Mouse (Mus musculus): ENCODE measurements around the gene Pmf1.
"Not testable (repeated sequence)": the region's sequence is repeated elsewhere in the genome, so short reads cannot be mapped to it uniquely, and the experiment has no call there.

Gene Pmf1

DNA sequence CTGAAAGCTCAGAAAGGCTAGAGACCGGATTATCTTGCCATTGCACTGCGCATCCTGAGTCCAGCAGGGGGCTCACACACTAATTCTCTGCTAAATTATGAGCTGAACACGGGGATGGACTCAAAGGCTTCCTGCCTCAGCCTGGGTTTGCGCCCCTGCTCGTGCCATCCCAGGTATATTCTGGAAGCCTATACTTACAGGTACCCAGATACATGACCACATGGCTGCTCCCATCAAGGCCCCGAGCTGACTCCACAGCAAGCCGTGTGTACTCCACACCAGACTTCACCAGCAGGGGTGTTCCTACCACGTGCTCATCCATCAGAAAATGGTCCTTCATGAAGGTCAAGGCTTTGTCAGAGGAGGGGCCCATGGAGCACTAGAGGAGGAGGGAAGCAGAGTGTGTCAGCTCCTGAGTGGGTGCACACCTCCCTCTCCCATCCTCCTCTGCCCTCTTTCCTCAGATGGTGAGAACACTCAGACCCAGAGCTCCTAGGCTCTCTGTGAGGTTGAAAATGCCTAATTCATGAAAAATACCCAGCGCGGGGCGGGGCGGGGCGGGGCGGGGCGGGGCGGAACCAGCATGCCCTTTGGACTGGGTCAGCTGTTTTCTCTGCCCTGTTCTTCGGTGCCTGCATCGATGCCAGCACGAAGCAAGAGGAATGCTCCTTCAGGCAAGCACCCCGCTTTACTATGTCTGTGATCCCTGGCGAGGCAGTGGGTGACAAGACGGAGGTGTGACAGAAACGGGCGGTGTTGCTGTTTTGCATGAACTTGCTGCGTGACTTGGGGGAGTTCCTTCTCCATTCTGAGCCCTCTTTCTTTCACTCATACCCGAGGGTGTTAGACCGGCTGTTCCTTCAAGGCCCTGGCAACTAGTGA lies 30.6 kb upstream of the Pmf1 start:
- CTCF ChIA-PET, result interaction anchor here (0.6 to 1.1 kb wide), 5 partner anchors 24 to 33 kb away, joined by 3 to 4 read pairs (median 3); partner anchors contain the start of gene Pmf1

DNA sequence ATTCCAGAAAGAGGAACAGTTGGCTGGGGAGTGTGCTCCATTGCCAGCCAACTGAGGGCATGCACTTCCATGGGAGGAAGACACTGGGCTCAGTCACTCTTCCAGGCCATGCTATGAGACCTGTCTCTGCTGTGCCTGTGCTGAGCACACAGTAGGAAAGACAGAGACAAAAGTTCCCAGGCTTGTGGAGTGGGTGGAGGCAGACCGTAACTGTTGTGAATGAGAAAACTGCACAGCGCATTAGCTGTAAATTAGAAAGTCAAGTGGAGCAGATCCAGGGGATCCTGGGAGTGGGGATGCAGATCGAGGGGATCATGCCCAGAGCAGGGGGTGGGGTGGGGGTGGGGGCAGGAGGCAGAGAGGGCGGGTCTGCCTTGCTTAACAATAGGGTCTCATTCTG lies 29.5 kb upstream of the Pmf1 start:
- CTCF ChIA-PET, result interaction anchor here (0.6 to 0.7 kb wide), 2 partner anchors 33 kb away, joined by 3 to 6 read pairs; no protein-coding TSS in a partner anchor

DNA sequence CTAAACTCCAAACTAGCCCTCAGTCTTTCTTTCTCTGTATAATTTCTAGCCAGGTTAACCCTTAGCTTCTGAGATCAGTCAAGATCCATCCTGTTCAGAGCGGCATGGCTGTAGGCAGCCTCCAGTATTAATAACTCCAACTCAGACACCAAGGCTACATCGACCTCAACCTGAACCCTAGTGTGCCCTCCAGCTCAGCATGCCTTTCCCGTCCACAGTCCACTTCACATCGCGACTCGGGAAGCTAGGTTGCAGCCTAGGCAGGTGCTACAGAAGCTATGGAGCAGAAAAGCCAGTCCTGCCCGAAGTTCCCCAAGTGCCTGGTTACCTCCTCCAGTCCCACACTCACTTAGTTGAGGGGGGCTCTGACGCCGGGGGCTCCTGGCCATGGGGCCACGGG lies 27.3 kb upstream of the Pmf1 start:
- CTCF ChIA-PET, result interaction anchor here (1.3 to 1.6 kb wide), 2 partner anchors 30 to 32 kb away, joined by 5 read pairs; no protein-coding TSS in a partner anchor

DNA sequence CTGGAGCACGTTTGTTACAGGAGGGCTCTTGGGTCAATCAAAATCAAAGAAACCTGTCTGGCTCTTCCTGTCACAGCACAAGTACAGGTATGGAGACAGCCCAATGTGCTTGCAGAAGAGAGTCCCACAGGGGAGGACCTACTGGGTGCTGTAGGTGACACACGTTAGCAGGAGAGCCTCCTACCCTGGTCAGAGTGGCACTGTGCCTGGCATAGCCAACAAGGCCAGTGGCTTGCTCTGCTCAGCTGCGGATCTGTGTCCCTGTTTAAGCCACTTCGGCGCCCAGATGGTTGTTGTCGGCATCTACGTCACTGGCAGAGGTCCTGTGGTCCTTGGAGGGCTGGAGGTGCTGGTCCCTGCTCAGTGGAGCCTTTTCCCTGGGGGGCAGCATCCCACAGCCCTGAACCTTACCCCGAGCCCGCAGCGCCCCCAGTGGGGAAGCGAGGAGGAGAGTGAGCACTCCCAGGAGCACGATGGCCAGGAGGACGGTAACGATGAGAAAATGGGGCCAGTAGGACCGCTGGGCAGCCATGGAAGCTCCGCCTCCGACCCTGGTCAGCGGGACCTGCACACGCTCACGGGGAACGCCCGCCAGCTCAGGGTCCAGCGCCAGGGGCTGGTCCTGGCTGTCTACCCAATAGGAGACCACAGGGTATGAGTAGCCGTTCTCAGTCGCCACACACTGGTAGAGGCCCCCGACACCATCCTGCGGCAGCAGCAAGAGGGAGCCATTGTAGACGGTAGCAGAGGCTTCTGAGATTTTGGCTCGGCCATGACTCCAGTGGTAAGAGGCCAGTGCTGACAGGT lies 26.5 kb upstream of the Pmf1 start:
- CTCF ChIA-PET, result interaction anchor here (1.3 to 1.6 kb wide), 4 partner anchors 12 to 41 kb away, joined by 3 to 7 read pairs (median 5); no protein-coding TSS in a partner anchor

DNA sequence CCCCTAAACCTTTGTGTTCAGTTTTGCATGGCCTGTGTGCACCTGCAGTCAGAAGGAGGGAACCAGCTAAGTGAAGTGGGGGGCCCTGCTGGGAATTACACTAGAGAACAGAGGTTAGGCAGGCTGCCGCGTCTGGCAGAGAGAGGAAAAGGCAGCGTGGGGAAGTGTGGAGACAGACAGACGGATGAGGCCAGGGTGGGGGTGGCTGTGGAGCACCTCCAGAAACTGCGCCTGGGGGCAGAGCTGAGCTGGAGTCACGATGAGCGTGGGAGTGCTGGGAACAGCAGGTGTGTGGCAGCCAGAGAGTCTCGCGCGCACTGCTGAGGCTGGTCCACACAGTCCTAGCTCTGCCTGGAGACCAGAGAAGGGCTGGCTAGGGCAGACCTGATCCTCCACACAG lies 25.4 kb upstream of the Pmf1 start:
- CTCF ChIA-PET, result interaction anchor here (1.6 kb wide), 2 partner anchors 14 to 42 kb away, joined by 3 to 7 read pairs; no protein-coding TSS in a partner anchor

DNA sequence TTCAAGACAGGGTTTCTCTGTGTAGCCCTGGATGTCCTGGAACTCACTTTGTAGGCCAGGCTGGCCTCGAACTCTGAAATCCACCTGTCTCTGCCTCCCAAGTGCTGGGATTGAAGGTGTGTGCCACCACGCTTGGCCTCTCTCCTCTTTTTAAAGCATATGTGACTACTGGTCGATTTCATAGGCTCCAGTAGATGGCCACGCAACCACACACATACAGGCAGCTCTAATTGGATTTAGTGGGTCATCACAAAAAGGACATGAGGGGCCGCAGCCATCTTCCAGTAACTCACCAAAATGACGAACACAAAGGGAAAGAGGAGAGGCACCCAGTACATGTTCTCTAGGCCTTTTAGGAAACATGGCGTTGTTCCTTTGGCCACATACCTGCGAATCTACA lies 18.5 kb upstream of the Pmf1 start:
- CTCF ChIA-PET, result not testable (repeated sequence)

DNA sequence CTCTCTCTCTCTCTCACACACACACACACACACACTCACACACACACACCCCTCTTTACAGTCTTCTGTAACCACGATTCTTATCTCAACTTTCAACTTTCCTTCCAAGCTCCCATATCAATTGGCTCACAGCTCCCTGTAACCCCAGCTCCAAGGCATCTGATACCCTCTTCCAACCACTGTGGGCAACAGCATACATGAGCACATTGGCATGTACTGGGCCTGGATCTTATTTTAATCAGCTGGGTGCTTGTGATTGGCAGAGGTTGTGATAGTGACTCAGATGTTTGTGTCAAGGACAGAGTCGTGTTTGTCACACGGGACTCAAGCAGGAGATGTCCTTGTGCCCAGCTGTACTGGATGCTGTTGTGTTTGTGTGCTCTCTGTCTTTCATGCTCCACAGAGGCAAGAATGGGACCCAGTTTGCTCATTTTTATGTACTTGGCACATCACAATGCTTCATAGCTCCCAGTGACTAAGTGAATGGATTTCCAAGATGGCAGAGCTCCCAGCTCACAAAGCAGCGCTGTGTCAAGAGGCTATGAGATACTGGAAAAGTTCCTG lies 17.3 kb upstream of the Pmf1 start:
- CTCF ChIA-PET, result interaction anchor here (0.6 kb wide), 1 partner anchor 29 kb away, joined by 3 read pairs; no protein-coding TSS in a partner anchor

DNA sequence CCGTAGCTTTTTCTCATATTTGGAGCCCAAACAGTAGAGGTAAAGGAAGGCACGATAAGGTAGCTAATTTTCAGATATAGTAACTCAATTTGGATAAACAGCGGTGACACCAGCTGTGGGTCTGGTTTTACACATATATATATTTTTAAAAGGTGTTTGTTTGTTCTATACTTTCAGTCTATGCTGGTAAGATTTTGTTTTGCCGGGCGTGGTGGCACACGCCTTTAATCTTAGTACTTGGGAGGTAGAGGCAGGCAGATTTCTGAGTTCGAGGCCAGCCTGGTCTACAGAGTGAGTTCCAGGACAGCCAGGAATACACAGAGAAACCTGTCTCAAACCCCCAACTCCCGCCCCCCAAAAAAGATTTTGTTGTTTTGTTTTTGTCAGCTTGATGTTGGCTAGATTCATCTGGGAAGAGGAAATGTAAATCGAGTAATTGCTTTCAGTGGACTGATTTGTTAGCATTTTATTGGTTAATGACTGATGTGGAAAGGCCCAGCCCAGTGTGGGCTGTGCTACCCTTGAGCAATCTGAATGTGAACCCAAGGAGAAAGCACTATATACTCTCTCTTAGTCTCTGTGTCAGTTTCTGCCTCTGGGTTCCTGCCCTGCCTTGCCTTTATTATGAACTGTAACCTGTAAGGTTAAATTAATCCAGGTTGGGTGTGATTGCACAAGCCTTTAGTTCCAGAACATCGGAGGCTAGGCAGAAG lies 15.7 kb upstream of the Pmf1 start:
- CTCF ChIA-PET, result interaction anchor here (0.6 to 0.8 kb wide), 2 partner anchors 44 to 419 kb away, joined by 3 to 4 read pairs; no protein-coding TSS in a partner anchor

DNA sequence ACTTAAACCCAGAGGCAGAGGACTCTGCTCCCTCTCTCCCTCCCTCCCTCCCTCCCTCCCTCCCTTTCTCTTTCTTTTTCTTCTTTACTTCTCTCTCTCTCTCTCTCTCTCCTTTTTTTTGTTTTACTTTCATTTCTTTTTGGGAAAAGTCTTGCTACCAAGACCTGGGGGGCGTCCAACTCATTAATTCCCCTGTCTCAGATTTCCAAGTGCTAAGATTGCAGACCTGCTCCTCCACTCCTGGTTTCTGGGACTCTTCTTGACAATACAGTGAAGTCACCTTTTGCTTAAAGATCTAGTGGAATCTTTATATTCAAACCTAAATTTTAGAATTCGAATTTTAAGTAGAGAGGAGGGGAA lies 15.2 kb upstream of the Pmf1 start:
- CTCF ChIA-PET, result interaction anchor here (0.7 kb wide), 1 partner anchor 107 kb away, joined by 3 read pairs; the partner anchor contains the start of gene Mex3a

DNA sequence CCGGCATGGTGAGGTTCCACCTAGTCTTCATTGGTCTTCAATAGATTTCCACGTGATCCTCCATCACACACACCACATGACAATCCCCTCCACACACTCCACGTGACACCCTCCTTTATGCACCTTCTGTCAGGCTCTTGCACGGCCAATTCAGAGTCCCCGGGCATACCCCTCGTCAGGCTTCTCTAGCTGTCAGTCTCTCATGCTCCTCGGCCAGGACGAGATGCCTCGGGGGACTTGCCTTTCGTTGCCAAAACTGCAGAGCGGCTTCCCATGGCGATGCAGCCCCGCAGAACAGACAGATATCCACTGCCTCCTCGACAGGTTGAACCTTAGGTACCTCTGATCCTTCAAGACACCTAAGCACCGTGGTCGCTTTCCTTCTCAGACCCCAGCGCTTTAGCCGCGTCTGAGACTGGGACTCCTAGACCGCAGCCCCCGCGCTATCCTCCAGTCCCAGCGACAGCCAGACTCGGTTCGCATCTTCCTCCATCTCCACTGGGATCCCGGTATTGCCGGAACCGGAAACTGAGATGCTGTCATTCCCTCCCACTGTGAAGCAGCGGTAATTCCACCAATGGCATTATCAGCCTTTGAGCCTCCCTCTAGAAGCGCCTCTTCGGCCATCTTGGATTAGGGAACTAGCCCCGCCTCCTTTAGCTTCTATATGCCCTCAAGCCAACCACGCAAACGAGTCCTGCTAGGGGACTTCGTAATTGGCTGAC lies 14.6 kb upstream of the Pmf1 start, which contains the start of gene Slc25a44:
TSS of gene Slc25a44 (minus strand) at position 535 of the 725 bp plus-strand sequence.
- CTCF ChIA-PET, result interaction anchor here (0.7 kb wide), 1 partner anchor 107 kb away, joined by 3 read pairs; the partner anchor contains the start of gene Mex3a

DNA sequence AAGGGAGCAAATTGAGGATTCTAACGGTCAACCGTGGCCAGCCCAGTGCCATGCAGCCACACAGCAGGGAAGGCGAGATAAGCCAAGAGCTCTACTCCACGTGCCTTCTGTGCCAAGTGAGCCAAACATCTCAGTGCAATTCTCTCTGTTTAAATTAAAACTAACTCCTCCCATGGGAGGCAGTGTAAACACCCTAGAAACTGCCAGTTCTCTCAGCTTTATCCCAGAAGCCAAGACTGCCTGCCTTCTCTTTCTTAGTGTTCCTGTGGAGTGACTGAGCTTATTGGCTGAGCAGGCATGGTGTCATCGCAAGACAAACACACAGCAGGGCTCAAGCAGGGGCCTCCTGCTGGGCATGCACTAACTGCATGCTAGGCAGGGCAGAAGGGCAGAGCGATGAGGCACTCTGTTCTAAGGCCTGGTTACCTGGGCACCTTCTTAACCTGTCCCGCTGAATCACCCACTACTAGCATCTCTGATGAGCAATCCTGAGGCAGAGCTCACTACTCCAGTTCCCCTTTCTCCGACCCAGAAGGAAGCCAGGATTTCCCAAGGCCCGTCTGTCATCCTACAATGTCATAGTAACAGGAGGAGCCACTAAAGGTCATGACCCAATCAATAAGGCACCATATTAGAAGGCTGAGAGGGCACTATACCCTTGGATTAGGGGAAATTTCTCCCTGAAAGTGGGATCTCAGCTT lies 12.0 kb upstream of the Pmf1 start:
- CTCF ChIA-PET, result no interaction called here

DNA sequence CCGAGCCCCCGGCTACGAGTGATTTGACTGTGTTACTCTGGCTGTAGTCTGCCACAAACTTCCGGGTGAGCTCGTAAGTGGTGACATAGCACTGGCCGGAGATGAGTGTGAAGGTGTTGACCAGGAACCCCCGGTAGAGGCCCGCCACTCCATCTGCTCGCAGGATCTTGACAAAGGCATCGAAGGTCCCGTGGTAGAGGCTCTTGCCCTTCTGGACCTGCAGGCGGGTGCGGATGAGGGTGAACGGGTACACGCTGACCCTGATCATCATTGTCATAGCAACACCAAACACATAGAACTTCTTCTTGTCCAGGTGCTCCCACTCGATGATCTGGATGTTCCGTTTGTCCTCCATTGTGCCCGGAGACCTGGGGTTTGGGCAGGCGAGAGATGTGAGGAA lies 10.6 kb upstream of the Pmf1 start:
- CTCF ChIA-PET, result no interaction called here

DNA sequence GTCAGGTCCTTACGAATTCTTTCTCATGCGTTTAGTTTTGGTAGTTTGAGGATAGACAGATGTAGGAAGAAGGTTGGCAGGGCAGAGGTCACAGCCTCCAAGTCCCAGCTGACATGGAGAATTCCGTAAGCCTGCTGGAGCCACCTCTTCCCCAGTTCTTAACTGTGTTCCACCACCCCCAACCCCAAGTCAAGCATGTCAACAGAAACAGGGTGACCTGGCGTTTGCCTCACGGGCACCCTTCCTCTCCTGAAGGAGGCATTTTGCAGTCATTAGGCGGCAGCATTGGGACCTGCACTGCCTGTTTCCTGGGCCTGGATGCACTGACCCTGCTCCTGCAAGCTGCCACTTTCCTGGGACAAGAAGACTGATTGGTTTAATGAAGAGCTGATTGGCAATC lies 7.9 kb upstream of the Pmf1 start:
- CTCF ChIA-PET, result no interaction called here

DNA sequence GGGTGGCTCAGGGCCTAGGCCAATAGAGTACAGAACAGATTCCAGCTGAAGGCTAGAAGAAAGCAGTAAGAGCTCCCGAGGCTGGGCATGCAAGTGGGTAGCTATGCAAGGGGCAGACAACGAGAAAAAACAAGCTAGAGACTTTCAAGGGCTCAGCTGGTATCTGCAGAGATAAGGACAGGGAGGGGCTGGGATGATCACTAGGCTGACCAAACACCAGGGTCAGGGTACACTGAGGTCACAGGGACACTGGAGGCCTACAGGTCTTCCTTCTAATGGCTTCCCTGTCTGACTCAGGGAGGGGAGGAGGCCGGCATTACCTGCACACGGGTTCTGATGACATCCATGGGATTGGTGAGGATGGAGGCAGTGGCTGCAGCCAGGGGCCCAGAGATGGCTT lies 5.5 kb upstream of the Pmf1 start:
- CTCF ChIA-PET, result no interaction called here

DNA sequence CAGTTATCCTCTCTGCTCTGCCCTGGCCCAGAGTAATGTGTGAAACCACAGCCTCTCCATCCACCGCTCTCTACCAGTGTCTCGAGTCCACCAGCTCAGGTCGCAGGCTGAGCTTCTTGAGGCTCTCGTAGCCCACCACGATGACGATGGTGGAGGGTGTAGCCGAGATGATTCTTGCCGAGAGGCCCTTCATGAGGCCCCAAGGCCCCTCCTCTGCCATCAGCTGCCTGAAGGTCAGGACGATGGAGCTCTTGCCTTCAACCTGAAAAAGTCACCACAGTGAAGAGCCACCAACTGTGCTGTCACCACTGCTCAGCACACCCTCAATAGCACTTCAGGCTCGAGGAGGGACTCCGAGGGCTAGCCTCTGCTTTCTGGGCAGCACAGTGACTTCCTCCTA lies 2.5 kb upstream of the Pmf1 start:
- CTCF ChIA-PET, result no interaction called here

DNA sequence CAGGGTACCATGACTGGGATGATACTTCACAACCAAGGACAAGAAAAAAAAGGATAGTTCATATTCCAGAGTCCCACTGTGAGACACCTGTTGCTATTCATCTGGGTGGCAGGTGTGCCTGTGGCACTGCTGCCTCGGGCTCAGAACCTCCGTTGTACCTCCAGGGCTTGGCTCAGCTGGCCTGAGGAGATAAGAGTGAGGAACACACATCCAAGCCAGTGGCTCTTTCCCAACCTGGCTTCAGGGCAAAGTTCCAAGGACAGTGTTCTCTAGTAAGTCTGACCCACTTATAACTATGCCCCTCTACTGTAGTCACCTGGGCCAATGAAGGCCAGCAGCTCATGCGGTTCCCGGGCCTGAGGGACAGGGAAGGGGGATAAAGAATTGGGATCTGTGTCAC lies 1.6 kb upstream of the Pmf1 start:
- CTCF ChIA-PET, result no interaction called here

DNA sequence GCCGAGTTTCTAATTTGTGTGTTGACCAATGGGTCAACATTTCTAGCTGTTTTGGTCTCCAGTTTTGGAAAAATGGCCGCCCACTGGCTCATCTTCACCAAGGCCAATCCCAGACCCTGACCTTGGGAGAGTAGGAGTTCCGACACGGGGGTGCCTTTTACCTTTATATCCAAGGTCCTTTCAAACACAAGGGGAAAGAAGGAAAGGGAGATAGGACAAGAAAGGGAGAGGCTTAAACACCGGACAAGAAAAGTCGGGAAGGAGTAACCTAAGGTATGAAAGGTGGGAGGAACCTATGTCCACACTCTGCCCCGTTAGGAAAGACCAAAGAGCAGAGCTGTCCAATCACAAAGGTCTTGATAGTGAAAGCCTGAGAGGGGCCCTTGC lies 507 bp upstream of the Pmf1 start:
- CTCF ChIA-PET, result interaction anchor here (0.7 to 1.0 kb wide), 4 partner anchors 13 to 253 kb away, joined by 3 to 6 read pairs (median 3); no protein-coding TSS in a partner anchor

DNA sequence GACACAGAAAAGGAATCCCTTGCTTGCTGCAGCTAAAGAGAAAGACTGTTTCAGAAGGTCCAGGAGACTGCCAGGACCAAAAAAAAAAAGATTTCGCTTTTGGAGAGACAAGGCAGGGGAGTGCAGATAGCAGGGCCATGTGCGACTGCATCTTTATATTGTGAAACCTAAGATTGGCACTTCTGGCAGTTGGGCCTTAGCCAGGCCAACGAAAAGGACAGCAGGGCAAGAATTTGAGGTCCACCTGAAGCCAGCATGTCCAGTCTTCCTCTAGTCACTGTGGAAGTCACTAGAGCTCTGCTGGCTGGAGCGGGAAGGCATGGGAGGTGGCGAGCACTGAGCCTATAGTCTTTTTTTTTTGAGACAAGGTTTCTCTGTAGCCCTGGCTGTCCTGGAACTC lies 1.2 kb downstream of the Pmf1 start:
- CTCF ChIA-PET, result interaction anchor here (0.5 kb wide), 1 partner anchor 328 kb away, joined by 5 read pairs; no protein-coding TSS in a partner anchor

DNA sequence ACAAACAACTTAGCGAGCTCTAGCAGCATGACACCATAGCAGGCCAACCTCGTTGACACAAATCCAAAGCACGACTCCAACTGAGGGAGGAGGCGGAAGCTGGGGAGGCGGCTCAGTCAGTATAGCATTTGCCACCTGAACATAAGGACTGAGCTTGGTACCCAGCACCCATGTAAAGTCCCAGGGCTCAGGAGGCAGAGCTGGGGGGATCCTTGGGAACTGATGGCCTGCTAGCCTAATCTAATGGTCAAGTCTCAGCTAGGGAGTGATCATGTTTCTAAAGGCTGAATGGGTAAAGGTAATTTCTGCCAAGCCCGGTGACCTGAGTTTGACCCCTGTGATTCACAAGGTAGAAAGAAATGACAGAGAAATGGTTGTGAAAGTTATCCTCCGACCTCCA lies 2.6 kb downstream of the Pmf1 start:
- CTCF ChIA-PET, result interaction anchor here (0.6 to 1.0 kb wide), 5 partner anchors 33 to 98 kb away, joined by 3 to 6 read pairs (median 4); no protein-coding TSS in a partner anchor

DNA sequence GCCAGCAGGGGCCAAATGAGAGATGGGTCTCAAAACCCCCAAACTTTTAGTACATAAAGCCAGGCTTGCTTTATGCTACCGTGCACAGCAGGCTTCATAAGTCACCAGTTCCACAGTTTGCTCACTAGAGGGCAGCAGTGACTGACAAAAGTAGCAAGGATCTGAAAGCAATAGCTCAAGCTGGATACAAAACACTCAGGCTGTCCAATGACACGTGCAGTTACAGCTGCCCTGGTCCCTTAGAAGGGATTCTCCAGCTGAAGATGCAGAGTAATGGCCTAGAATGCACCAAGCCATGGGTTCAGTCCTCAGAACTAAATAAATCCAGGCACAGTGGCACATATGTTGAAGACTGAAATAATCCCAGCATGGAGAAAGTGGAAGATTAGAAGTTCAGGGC lies 3.0 kb downstream of the Pmf1 start:
- CTCF ChIA-PET, result interaction anchor here (0.6 to 1.0 kb wide), 3 partner anchors 74 to 98 kb away, joined by 3 to 4 read pairs (median 3); no protein-coding TSS in a partner anchor

Data from spleen, embryonic (tissue).